Mouse (Mus musculus): Measurements from ENCODE around the gene Kcnt1. TPM values are rescaled to one million over a fixed set of nuclear protein-coding genes. Genes with fewer than 3 reads are reported as not detected.

Gene Kcnt1
- total and polyA plus RNA-seq, 2 experiments from 2014 or later, result 0.27 to 1.0 TPM

DNA sequence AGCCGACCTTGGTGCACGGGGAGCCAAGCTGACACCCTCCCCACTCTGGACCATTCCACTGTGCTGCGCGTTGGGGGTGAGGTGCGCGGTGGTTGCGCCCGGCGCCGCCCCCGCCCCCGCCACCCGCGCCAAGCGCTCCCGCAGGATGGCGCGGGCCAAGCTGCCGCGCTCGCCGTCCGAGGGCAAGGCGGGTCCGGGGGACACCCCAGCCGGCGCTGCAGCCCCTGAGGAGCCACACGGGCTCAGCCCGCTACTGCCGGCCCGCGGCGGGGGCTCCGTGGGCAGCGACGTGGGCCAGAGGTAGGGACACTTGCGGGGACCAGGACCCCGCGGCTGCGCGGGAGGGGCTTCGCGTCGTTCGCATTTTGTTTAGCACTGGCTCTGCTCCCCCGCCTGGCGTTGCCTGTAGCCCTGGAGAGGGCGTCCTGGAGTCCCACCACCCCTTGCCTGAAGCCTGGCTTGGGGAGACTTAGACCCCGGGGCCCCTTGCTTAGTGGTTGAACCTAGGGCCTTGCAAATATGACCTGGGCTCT lies 14.3 kb downstream of the Kcnt1 start:
- DNase-seq (ENCODE audit: low spot score), result no peak
- Histone ChIP-seq H3K9ac (replicated peaks; ENCODE audit: low read depth, low read length) (no peak overlapping the region), H3K9me3 (replicated peaks; ENCODE audit: control insufficient read depth, low read length) (peaks cover 7% of the 10 kb centered on the region; the same call in 1 of the 2 replicates), H3K27me3 (ENCODE audit: control insufficient read depth, insufficient read depth, low read length) (peaks cover 50% of the 10 kb centered on the region), H3K4me2 (ENCODE audit: low read depth, low read length) (peak overlapping the region; percentile 19; the same call in 1 of the 2 replicates), H3K4me3 (ENCODE audit: low read depth, low read length) (peak overlapping the region; percentile 22), H3K27ac (ENCODE audit: low read depth) (no peak overlapping the region), H3K4me1 (ENCODE audit: control insufficient read depth, insufficient read depth) (no peaks in the 10 kb centered on the region), H3K36me3 (replicated peaks; ENCODE audit: control insufficient read depth, insufficient read depth, low read length) (no peaks in the 10 kb centered on the region)
- TF ChIP-seq CTCF (IDR thresholded peaks at IDR 0.05; ENCODE audit: low read depth) (no peak), EP300 (IDR thresholded peaks at IDR 0.05; ENCODE audit: low read depth) (no peak)
- ATAC-seq (ENCODE audit: insufficient read depth, low read depth), result no peak
- WGBS, result 5% methylated on average over 47 of the region's 49 CpGs

DNA sequence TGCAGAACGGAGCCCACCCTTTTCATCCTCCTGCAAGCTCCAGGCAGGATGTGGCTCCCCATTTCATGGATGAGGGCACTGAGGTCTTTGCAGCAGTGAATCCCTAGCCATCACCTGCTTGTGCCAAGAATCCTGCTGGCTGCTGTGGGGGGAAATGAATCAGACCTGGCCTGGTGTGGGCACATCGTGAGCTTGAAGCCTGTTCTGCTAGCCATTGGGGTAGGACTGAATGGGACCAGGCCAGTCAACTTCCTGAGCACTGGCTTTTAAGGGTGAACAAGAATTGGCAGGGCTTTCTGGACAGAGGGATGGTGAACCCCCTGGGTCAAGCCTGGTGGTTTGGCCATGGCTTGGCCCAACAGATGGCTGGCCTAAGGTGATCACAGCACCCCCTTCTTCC lies 15.0 kb downstream of the Kcnt1 start:
- no peak overlapping the region for H3K9ac ChIP-seq (replicated peaks; ENCODE audit: low read depth, low read length)
- TF ChIP-seq EP300 (IDR thresholded peaks at IDR 0.05; ENCODE audit: low read depth) (no peak), CTCF (IDR thresholded peaks at IDR 0.05; ENCODE audit: low read depth) (no peak)
- DNase-seq (ENCODE audit: low spot score) (no peak), ATAC-seq (ENCODE audit: insufficient read depth, low read depth) (no peak)
- H3K4me1 ChIP-seq (ENCODE audit: control insufficient read depth, insufficient read depth), result no peaks in the 10 kb centered on the region
- H3K9me3 ChIP-seq (replicated peaks; ENCODE audit: control insufficient read depth, low read length), result peaks cover 7% of the 10 kb centered on the region; the same call in 1 of the 2 replicates
- H3K27ac ChIP-seq (ENCODE audit: low read depth), result no peak overlapping the region
- WGBS, result 79% methylated on average over 2 of the region's 2 CpGs
- H3K4me3 ChIP-seq (ENCODE audit: low read depth, low read length), result no peak overlapping the region
- H3K36me3 ChIP-seq (replicated peaks; ENCODE audit: control insufficient read depth, insufficient read depth, low read length), result no peaks in the 10 kb centered on the region
- no peak overlapping the region for H3K4me2 ChIP-seq (ENCODE audit: low read depth, low read length)
- peaks cover 50% of the 10 kb centered on the region for H3K27me3 ChIP-seq (ENCODE audit: control insufficient read depth, insufficient read depth, low read length)

DNA sequence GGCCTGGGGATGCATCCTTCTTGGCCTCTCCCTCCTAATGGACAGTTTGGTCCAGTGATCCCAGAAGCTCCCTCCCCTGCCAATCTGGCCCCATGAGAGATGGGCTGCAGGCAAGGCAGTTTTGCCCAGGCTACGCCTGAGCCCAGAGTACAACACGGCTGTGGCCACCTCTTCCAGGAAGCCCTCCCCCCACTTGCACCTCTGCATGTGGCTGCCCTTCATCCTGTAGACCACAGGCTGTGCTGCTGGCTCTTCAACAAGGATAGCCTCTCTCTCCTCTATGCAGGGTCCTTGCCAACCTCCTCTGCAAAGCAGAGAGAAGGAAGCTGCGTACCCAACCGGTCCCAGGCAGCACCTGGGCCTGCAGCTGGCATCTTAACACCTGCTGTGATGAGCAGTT lies 15.5 kb downstream of the Kcnt1 start:
- H3K4me3 ChIP-seq (ENCODE audit: low read depth, low read length), result no peak overlapping the region
- no peaks in the 10 kb centered on the region for H3K36me3 ChIP-seq (replicated peaks; ENCODE audit: control insufficient read depth, insufficient read depth, low read length)
- TF ChIP-seq EP300 (IDR thresholded peaks at IDR 0.05; ENCODE audit: low read depth) (no peak), CTCF (IDR thresholded peaks at IDR 0.05; ENCODE audit: low read depth) (no peak)
- WGBS, result 57% methylated on average over 4 of the region's 4 CpGs
- H3K4me1 ChIP-seq (ENCODE audit: control insufficient read depth, insufficient read depth), result no peaks in the 10 kb centered on the region
- H3K27me3 ChIP-seq (ENCODE audit: control insufficient read depth, insufficient read depth, low read length), result peaks cover 50% of the 10 kb centered on the region
- peaks cover 7% of the 10 kb centered on the region; the same call in 1 of the 2 replicates for H3K9me3 ChIP-seq (replicated peaks; ENCODE audit: control insufficient read depth, low read length)
- DNase-seq (ENCODE audit: low spot score) (no peak), ATAC-seq (ENCODE audit: insufficient read depth, low read depth) (no peak)
- no peak overlapping the region for H3K27ac ChIP-seq (ENCODE audit: low read depth)
- H3K9ac ChIP-seq (replicated peaks; ENCODE audit: low read depth, low read length), result no peak overlapping the region
- no peak overlapping the region for H3K4me2 ChIP-seq (ENCODE audit: low read depth, low read length)

DNA sequence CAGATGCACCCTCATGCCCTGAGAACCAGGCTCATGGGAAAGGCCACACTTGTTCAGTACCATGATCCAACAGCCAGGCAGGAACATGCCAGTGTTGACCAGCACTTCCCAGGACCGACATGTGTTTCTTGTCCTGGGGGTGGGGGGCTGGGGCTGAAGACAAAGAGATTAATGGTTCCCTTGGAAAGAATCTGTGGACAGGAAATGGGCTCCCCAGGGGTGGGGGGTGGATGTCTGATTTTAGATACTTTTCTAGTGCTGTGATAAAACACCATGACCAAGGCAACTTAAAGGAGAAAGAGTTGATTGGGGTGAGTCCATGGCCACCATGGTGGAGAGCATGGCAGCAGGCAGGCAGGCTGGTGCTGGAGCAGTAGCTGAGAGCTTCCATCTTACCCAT lies 18.7 kb downstream of the Kcnt1 start:
- TF ChIP-seq EP300 (IDR thresholded peaks at IDR 0.05; ENCODE audit: low read depth) (no peak), CTCF (IDR thresholded peaks at IDR 0.05; ENCODE audit: low read depth) (no peak)
- no peaks in the 10 kb centered on the region for H3K4me1 ChIP-seq (ENCODE audit: control insufficient read depth, insufficient read depth)
- no peaks in the 10 kb centered on the region for H3K9me3 ChIP-seq (replicated peaks; ENCODE audit: control insufficient read depth, low read length)
- H3K4me3 ChIP-seq (ENCODE audit: low read depth, low read length), result no peak overlapping the region
- H3K36me3 ChIP-seq (replicated peaks; ENCODE audit: control insufficient read depth, insufficient read depth, low read length), result no peaks in the 10 kb centered on the region
- ATAC-seq (ENCODE audit: insufficient read depth, low read depth) (no peak), DNase-seq (ENCODE audit: low spot score) (no peak)
- H3K27me3 ChIP-seq (ENCODE audit: control insufficient read depth, insufficient read depth, low read length), result peaks cover 34% of the 10 kb centered on the region
- no peak overlapping the region for H3K9ac ChIP-seq (replicated peaks; ENCODE audit: low read depth, low read length)
- H3K4me2 ChIP-seq (ENCODE audit: low read depth, low read length), result no peak overlapping the region
- 40% methylated on average over 1 of the region's 1 CpGs for WGBS
- no peak overlapping the region for H3K27ac ChIP-seq (ENCODE audit: low read depth)

DNA sequence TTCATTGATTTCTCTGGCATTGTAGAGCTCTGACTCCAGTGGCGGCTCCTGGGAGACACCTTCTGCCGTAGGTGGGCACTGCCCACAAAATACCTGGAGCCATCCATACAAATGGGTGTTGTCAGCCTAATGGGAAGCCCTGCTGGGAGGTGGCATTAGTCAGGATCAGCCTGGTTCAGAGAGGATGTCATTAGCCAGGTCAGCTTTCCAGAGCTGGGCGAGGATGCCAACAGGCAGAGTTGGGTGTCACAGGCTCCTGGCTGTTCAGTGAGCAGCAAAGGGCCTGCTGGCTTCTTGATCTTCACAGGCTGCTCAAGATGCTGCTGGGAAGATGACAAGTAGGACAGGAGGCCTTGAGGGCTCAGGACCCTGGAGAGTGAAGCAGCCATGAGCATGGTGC lies 21.2 kb downstream of the Kcnt1 start:
- no peak overlapping the region for H3K27ac ChIP-seq (ENCODE audit: low read depth)
- no peaks in the 10 kb centered on the region for H3K36me3 ChIP-seq (replicated peaks; ENCODE audit: control insufficient read depth, insufficient read depth, low read length)
- DNase-seq (ENCODE audit: low spot score), result no peak
- TF ChIP-seq EP300 (IDR thresholded peaks at IDR 0.05; ENCODE audit: low read depth) (no peak), CTCF (IDR thresholded peaks at IDR 0.05; ENCODE audit: low read depth) (no peak)
- H3K27me3 ChIP-seq (ENCODE audit: control insufficient read depth, insufficient read depth, low read length), result 0 out of 2 replicates have a peak, but pooled peaks cover 11% of the 10 kb centered on the region
- no peaks in the 10 kb centered on the region for H3K9me3 ChIP-seq (replicated peaks; ENCODE audit: control insufficient read depth, low read length)
- no peak for ATAC-seq (ENCODE audit: insufficient read depth, low read depth)
- no peak overlapping the region for H3K4me3 ChIP-seq (ENCODE audit: low read depth, low read length)
- no peaks in the 10 kb centered on the region for H3K4me1 ChIP-seq (ENCODE audit: control insufficient read depth, insufficient read depth)
- H3K4me2 ChIP-seq (ENCODE audit: low read depth, low read length), result no peak overlapping the region
- H3K9ac ChIP-seq (replicated peaks; ENCODE audit: low read depth, low read length), result no peak overlapping the region
- 78% methylated on average over 3 of the region's 3 CpGs for WGBS

DNA sequence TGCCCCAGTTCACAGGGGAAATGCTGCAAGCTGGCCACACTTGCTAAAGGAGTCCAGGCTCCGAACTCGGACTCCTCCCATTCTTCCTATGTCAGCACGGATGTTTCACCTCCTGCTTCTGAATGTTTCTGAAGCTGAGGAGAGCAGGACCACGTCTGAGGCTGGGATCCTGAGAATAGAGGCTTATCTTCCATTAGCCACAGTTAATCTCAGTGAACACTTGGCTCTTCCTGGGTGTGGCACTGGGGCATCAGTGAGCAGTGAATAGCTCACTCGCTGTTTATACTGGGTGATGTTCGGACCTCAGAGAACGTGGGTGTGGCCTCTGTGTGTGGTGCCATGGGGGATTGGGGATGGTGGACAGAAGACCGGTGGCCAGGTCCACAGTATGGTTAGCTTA lies 23.7 kb downstream of the Kcnt1 start:
- Histone ChIP-seq H3K27ac (ENCODE audit: low read depth) (no peak overlapping the region), H3K4me3 (ENCODE audit: low read depth, low read length) (no peak overlapping the region), H3K4me1 (ENCODE audit: control insufficient read depth, insufficient read depth) (no peaks in the 10 kb centered on the region), H3K27me3 (ENCODE audit: control insufficient read depth, insufficient read depth, low read length) (no peaks in the 10 kb centered on the region), H3K36me3 (replicated peaks; ENCODE audit: control insufficient read depth, insufficient read depth, low read length) (no peaks in the 10 kb centered on the region), H3K9me3 (replicated peaks; ENCODE audit: control insufficient read depth, low read length) (no peaks in the 10 kb centered on the region), H3K9ac (replicated peaks; ENCODE audit: low read depth, low read length) (no peak overlapping the region), H3K4me2 (ENCODE audit: low read depth, low read length) (no peak overlapping the region)
- WGBS, result 48% methylated on average over 8 of the region's 8 CpGs
- TF ChIP-seq CTCF (IDR thresholded peaks at IDR 0.05; ENCODE audit: low read depth) (no peak), EP300 (IDR thresholded peaks at IDR 0.05; ENCODE audit: low read depth) (no peak)
- no peak for DNase-seq (ENCODE audit: low spot score)
- ATAC-seq (ENCODE audit: insufficient read depth, low read depth), result no peak

Data from heart, postnatal 0 days (tissue).